Mouse (Mus musculus) stomach, embryonic 15.5 days (tissue): ENCODE results near the gene Smim7. TPM values are rescaled to one million over a fixed set of nuclear protein-coding genes. Genes with fewer than 3 reads are reported as not detected.

Experiments used
- ATAC-seq: fragments of 200-750 bp; cut with Nextera tagmentation; 2 replicates; pipeline ENCODE4 v1.8.0; 2017; ENCODE audit warnings: low read depth, moderate number of reproducible peaks, moderate TSS enrichment; ENCODE audit not compliant: insufficient read depth, low FRiP score
- H3K27ac ChIP-seq: fragments of 300-500 bp; sonication (generic); 2 replicates; pipeline ENCODE4 v1.5.1; 2015; ENCODE audit warnings: mild to moderate bottlenecking, inconsistent platforms
- H3K27me3 ChIP-seq: fragments of 300-500 bp; sonication (generic); replicated peaks from 2 replicates; pipeline ENCODE4 v1.6.1; 2015; ENCODE audit warnings: inconsistent platforms
- H3K36me3 ChIP-seq: fragments of 300-500 bp; sonication (generic); 2 replicates; pipeline ENCODE4 v1.6.1; 2015; ENCODE audit warnings: inconsistent platforms
- H3K4me1 ChIP-seq: fragments of 300-500 bp; sonication (generic); 2 replicates; pipeline ENCODE4 v1.6.1; 2015; ENCODE audit warnings: inconsistent platforms
- H3K4me2 ChIP-seq: fragments of 300-500 bp; sonication (generic); 2 replicates; pipeline ENCODE4 v1.6.1; 2015; ENCODE audit warnings: mild to moderate bottlenecking, inconsistent platforms
- H3K4me3 ChIP-seq: fragments of 300-500 bp; sonication (generic); replicated peaks from 2 replicates; pipeline ENCODE4 v1.5.1; 2015; ENCODE audit warnings: inconsistent platforms
- H3K9ac ChIP-seq: fragments of 300-500 bp; sonication (generic); 2 replicates; pipeline ENCODE4 v1.6.1; 2015; ENCODE audit warnings: inconsistent platforms
- H3K9me3 ChIP-seq: fragments of 300-500 bp; sonication (generic); 2 replicates; pipeline ENCODE4 v1.6.1; 2016; ENCODE audit warnings: inconsistent platforms
- WGBS: fragments of 180-500 bp; shearing (Covaris S2); methylation state at CpG from one replicate; pipeline ENCODE4 v1.1.7; 2015; 5-methylcytosine and 5-hydroxymethylcytosine counted together
- microRNA-seq: library from miRNA; unstranded; fragments of <30 nt; microRNA quantifications from one replicate; pipeline ENCODE4, GENCODE M21; 2016
- polyA plus RNA-seq: library from polyadenylated mRNA; unstranded; fragments of >200 nt; fragmentation: Nextera tagmentation; extraction: Ambion mirVana; gene quantifications from 2 replicates; pipeline ENCODE4 v1.2.1, GENCODE M21; 2015

Gene Smim7
- polyA plus RNA-seq, 1 experiment from 2014 or later: 120 TPM

GRCm38 (mm10) chr8:72534888-72535287, 36.0 kb downstream of the Smim7 start:
- Histone ChIP-seq H3K27me3 (no peaks in the 10 kb centered on the region), H3K27ac (no peak overlapping the region), H3K4me1 (no peaks in the 10 kb centered on the region), H3K9ac (no peak overlapping the region), H3K9me3 (no peaks in the 10 kb centered on the region), H3K36me3 (no peaks in the 10 kb centered on the region), H3K4me2 (no peak overlapping the region), H3K4me3 (no peak overlapping the region)
- WGBS: 89% methylated on average over 3 of the region's 3 CpGs
- no peak for ATAC-seq

- Histone ChIP-seq H3K9ac (no peak overlapping the region), H3K4me3 (no peak overlapping the region), H3K9me3 (no peaks in the 10 kb centered on the region), H3K27ac (no peak overlapping the region), H3K36me3 (no peaks in the 10 kb centered on the region), H3K4me2 (no peak overlapping the region), H3K27me3 (no peaks in the 10 kb centered on the region), H3K4me1 (no peaks in the 10 kb centered on the region)
- no peak for ATAC-seq
- WGBS: 87% methylated on average over 1 of the region's 1 CpGs
Measured at GRCm38 (mm10) chr8:72532103-72532502, 38.8 kb downstream of the Smim7 start.

- Histone ChIP-seq H3K4me1 (0 out of 2 replicates have a peak, but pooled peaks cover 6% of the 10 kb centered on the region), H3K4me2 (no peak overlapping the region), H3K36me3 (0 out of 2 replicates have a peak, but pooled peaks cover 4% of the 10 kb centered on the region), H3K4me3 (no peak overlapping the region), H3K27ac (no peak overlapping the region), H3K27me3 (no peaks in the 10 kb centered on the region), H3K9ac (no peak overlapping the region), H3K9me3 (no peaks in the 10 kb centered on the region)
- no peak for ATAC-seq
Measured at GRCm38 (mm10) chr8:72521888-72522287, 49.0 kb downstream of the Smim7 start.

- ATAC-seq: no peak
- H3K36me3 ChIP-seq: no peaks in the 10 kb centered on the region
- no peak overlapping the region for H3K9ac ChIP-seq
- H3K9me3 ChIP-seq: no peaks in the 10 kb centered on the region
- no peak overlapping the region for H3K27ac ChIP-seq
- no peak overlapping the region for H3K4me2 ChIP-seq
- WGBS: 66% methylated on average over 7 of the region's 7 CpGs
- no peak overlapping the region for H3K4me3 ChIP-seq
- no peaks in the 10 kb centered on the region for H3K27me3 ChIP-seq
- H3K4me1 ChIP-seq: 0 out of 2 replicates have a peak, but pooled peaks cover 6% of the 10 kb centered on the region
Measured at GRCm38 (mm10) chr8:72517421-72517988, 53.4 kb downstream of the Smim7 start.

Small RNA genes within 50 kb of the gene (microRNA-seq; reads per million reads assigned to microRNA genes)
- gene Gm28019: not detected

Other genes starting within 250 kb of the Smim7 start
- gene Eps15l1, start 149.6 kb downstream of the Smim7 start, polyA plus RNA-seq: 45.1 and 48.3 TPM in 2 replicates
- gene Calr3, start 127.2 kb downstream of the Smim7 start, polyA plus RNA-seq: 2.6 and 3.3 TPM in 2 replicates
- 13.3 and 14.5 TPM in 2 replicates for gene 1700030K09Rik, start 127.2 kb downstream of the Smim7 start, polyA plus RNA-seq
- gene Cherp, start 95.9 kb downstream of the Smim7 start, polyA plus RNA-seq: 45.1 and 52.1 TPM in 2 replicates
- gene Slc35e1, start 78.5 kb downstream of the Smim7 start, polyA plus RNA-seq: 21.1 and 24.2 TPM in 2 replicates
- 14.4 and 15.6 TPM in 2 replicates for gene Med26, start 22.8 kb downstream of the Smim7 start, polyA plus RNA-seq
- 18.8 and 19.2 TPM in 2 replicates for gene Tmem38a, start 967 bp upstream of the Smim7 start, polyA plus RNA-seq
- gene Nwd1, start 75.6 kb upstream of the Smim7 start, polyA plus RNA-seq: 0.12 and 0.14 TPM in 2 replicates
- gene Sin3b, start 152.2 kb upstream of the Smim7 start, polyA plus RNA-seq: 143 and 148 TPM in 2 replicates
- 2.8 and 3.2 TPM in 2 replicates for gene F2rl3, start 190.8 kb upstream of the Smim7 start, polyA plus RNA-seq